Mouse (Mus musculus) embryo, embryonic 11.5 days (tissue): Measurements from ENCODE around the gene Adgrg1.

Experiments
- DNase-seq: peaks from one replicate; pipeline ENCODE4 v3.0.0-alpha.2; 2012; ENCODE audit warnings: low read depth, low spot score

Gene Adgrg1

DNA sequence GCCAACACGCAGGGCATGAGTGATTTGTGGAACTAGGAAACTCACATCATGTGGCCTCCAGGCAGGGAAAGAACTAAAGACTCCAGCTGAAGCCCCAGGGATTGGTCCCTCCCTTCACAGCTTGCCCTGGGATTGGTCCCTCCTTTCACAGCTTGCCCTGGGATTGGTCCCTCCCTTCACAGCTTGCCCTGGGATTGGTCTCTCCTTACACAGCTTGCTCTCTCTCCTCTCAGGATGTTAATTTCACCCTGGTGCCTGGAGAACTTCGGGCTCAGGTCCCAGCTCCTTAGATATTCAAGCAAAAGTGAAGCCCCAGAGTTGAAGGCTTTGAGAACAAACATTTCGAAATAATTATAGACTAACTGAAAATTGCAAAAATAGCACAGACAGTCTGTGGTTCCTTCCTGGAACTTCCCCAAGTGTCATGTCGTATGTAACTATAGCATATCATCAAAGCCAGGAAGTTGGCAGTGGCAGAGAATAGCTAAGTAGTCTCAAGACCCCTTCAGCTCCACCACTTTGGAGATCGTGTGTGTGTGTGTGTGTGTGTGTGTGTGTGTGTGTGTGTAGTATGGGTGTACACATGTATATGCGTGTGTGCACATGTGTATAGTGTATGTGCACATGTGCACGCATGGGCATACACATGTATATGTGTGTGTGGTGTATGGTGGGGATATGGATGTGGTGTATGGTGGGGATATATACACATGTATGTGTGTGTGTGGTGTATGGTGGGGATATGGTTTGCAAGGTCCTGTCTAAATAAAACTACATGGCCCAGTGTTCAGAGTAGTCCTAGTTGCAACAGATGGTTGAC lies 62.8 kb downstream of the Adgrg1 start:
- no peak for DNase-seq

DNA sequence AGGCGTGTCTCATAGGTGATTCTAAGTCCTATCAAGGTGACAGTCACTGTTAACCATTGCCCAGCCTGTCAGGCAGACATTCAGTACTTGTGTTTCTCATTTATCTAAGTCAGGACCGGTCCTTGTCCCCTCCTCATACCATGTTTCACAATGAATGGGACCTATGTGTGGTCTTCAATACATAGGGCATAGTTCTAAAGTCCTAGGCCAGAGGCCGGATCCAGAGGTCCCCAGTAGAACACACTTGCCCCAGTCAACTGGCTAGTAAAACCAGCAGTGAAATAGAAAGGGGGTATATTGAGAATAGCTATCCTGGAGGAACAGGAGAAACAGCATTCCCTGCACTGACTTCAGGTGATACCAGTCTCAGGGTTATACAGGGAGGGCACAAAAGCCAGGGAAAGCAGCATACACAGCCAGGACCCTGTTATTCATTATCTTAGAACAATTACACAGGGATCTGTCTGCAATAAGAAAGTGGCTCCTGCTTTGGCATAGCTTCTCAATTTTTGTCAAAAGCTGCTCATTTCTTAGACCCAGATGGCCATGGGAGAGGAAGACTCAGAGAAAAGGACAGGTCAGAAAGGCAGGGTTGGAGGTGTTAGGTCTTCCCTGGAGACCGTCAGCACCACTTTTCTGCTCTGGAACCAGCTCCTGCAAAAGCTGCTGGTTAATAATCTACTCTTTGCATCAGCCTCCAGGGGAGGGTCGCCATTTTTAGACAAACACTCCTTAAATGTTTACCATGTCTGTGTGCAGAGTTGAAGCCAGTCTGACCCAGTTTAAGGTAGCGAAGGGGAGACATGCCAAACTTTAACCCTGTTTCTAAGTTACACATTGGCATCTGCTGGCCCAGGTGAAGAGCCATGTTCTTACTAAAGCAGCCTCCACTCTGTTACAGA lies 67.6 kb downstream of the Adgrg1 start:
- DNase-seq, result no peak

DNA sequence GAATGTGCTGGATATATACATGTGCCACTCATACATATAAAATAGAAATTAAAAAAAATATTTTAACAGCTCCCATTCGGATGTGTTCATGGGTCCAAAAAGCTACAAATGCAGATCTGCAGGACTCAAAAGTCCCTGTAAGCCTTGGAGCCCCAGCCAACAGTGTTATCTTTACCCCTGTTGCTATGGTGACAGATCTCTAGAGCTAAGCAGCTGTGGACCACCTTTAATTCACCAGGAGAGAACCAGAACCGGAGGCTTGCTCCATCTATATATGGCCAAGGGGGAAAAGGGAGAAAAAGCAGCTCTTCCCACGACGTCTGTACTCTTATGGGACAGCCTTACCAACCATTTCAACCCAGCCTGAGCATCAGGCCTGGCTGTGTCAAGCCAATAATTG lies 70.3 kb downstream of the Adgrg1 start:
- no peak for DNase-seq

DNA sequence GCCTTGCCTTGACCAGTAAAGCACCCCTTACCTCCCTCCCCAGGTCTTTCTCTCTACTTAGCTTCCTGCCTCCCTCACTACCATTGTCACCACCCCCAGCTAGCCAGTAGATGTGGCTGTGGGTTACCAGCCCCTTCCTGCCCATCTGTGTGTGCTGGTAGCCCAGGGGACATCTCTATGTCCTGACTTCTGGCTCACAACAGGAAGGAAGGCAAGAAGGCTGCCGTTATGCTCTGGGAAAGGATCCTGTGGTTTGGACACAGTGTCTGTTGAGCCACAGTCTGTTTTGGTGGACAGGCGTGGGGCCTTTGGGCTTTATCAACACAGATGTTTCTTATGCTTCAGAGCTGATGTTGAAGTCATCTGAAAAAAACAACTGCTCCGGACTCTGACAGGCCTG lies 72.4 kb downstream of the Adgrg1 start:
- DNase-seq, result no peak

DNA sequence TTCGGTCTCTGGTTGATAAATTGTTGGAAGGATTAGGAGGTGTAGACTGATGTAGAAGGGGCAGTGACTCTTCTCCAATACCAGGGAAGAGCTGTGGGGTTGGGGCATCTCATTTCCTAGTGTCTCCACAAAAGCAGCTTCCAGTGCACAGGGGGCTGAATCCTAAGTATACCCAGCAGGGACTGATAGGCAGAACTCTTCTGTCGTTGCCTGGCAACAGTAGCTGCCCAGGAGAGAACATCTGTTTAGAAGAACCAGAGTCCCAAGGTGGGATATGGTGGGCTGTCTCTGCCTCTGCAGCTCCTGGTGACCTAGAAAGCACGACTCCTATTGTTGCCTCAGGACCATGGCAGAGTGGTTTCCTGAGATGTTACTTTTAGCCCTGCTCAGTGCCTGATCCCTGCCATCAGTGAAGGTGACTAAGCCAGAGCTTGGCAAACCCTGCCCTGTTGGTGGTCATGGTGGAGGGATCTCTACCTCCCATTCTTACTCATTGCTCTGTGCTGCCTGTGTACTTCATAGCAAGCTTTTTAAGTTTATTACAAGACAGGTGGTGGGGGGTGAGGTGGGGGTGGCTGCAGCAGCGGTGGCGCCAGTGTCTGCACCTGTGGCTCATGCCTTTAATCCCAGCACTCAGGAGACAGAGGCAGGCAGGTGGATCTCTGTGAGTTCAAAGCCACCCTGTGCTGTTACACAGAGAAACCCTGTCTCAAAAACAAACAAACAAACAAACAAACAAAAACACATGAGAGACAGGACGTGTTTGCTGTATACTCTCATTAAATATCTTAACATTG lies 73.5 kb downstream of the Adgrg1 start:
- DNase-seq, result no peak

DNA sequence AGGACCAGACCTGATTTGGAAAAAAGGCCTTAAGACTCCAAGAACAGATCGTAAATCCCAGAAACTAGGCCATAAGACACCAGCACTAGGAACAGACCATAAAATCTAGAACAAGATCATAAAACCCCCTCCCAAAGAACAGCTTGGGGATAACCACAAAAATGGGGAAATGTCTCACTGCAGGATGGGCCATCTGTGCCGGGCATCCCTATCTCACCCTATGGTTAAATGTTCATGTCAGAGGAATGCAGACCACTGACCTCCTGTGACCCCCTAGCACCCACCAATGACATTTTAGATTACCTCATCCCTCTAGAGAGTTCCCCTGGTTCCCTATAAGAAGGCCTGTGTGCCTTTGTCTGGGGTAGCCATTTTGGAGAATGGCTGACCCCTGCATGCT lies 75.1 kb downstream of the Adgrg1 start:
- no peak for DNase-seq

DNA sequence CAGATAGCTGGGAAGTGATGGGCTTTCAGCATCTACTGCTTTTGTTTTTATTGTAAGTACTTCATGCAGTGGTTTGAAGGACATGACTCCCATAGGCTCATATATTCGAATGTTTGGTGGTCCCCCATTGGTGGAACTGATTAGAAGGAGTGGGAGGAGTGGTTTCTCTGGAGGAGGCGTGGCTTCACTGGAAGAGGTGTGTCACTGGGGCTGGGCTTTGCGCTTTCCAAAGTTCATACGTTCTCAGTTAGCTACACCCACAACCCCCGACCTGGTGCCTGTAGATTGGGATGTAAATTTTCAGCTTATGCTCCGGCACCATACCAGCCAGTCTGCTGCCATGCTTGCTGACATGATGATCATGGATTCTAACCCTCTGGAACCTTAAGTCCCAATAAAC lies 79.9 kb downstream of the Adgrg1 start:
- DNase-seq, result no peak

DNA sequence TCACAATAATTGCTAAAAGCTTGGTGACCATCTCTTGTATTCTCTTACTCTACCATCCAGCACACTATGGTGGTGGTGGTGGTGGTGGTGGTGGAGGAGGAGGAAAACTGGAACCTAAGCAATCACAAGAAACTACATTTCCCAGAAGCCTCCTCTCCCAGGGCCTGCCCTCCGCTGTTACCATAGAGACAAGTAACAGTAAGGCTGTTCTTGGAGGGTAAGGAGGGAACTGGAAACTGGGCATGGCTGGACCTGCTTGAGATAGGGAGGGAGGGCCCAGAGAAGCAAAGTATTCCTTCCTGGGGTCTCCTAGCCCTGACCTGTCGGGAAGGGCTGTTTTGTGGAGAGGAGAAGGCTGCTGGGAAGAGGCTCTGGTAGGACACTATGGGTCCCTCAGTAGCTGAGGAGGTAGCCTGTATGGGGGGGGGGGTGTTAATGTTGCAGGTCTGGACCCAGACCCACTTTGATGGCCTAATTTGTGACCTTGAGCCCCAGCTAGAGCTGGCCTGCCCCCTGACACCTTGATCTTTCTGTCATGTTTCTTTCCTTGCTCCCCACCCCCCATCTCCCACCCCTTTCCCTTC lies 80.5 kb downstream of the Adgrg1 start, which contains the start of gene Drc7:
TSS of gene Drc7 (plus strand) at position 177 of the 584 bp plus-strand sequence.
- peak; percentile 9 for DNase-seq

DNA sequence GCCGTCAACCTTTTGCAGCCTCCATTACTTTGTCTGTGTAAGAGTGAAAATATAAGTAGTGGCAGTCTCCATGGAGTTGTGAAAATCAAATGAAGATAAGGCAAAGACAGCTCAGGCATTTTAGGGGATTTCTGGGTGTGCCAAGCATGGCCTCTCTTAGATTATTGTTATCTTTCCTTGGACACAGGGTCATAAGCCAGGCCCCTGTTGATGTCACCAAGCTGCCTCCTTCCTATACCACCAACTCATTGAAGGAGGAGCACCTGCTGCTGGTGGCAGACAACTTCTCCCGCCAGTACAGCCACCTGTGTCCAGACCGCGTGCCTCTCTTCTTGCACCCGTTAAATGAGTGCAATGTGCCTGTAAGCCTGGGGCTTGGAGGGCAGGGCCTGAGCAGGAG lies 81.9 kb downstream of the Adgrg1 start:
- no peak for DNase-seq

DNA sequence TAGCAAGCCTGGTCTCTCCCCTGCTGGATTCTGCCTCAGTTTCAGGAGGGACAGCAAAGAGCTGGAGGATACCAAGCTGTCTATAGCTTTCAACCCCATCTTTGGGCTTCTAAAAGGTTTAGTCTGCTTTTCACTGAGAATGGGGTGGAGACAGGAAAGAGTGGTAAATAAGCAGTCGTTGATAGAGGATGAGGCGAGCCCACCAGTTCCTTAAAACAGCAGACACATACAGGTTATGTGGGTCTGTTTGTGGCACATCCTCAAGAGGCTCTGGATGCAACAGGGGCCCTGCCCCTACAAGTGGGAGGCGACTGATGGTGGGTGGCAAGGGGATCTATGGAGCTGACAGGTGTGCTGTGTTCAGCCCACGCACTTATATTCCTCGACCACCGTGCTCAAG lies 84.1 kb downstream of the Adgrg1 start:
- no peak for DNase-seq

DNA sequence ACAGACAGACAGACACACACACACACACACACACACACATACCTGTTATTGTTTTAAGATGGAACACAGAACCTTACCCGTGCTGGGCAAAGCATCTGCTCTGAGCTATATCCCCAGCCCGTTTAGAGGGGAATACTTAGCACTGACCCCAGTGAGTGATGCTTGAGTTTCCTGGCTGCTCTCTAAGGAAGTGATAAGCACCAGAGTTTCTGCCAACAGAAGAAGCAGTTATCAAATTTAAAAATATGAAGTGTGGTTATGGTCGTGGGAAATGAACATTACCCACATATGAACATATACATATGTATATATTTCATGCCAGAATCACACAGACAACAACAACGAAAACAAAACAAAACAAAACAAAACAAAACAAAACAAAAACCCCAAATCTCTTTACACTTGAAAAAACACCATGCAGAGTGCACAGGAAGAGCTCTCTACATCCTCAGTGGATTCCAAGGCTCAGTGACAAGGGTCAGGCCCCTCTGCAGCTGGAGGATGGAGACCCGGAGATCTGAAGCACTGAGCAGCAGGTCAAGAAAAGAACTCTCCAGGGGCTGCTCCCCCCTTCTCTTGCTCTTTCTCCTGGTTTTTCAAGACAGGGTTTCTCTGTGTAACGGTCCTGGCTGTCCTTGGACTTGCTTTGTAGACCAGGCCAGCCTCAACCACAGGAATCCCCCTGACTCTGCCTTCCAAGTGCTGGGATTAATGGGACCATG lies 85.4 kb downstream of the Adgrg1 start:
- DNase-seq, result no peak
